Mouse (Mus musculus) right cerebral cortex, postnatal 25 days (tissue): ENCODE results near the gene Gabra5.

Experiments used
- DNase-seq: peaks from one replicate; pipeline ENCODE4 v3.0.0; 2022

Gene Gabra5

GRCm38 (mm10) chr7:57386517-57387340 is 123.1 kb downstream of the Gabra5 start, which contains the start of gene Gabrg3:
Gabrg3 (minus strand) TSS chr7:57387188.
- DNase-seq, result peak; percentile 44

GRCm38 (mm10) chr7:57384112-57384511 is 125.7 kb downstream of the Gabra5 start:
- peak; percentile 25 for DNase-seq

GRCm38 (mm10) chr7:57366013-57366390 is 143.9 kb downstream of the Gabra5 start:
- no peak for DNase-seq

- DNase-seq, result no peak
Measured at GRCm38 (mm10) chr7:57365134-57366012, 144.5 kb downstream of the Gabra5 start.

- DNase-seq, result no peak
Measured at GRCm38 (mm10) chr7:57363812-57364211, 146.0 kb downstream of the Gabra5 start.

- DNase-seq, result no peak
Measured at GRCm38 (mm10) chr7:57357871-57358540, 151.9 kb downstream of the Gabra5 start.
